Mouse (Mus musculus) kidney, embryonic 15.5 days (tissue): ENCODE measurements around the gene Oma1. TPM values are rescaled to one million over a fixed set of nuclear protein-coding genes. Genes with fewer than 3 reads are reported as not detected.
A peak's percentile ranks its signal among the peaks of the same experiment; 100 is the strongest.

Experiments
- ATAC-seq: fragments of 200-750 bp; cut with Nextera tagmentation; replicated peaks from 2 replicates; pipeline ENCODE4 v1.8.0; 2017; ENCODE audit warnings: moderate TSS enrichment; ENCODE audit not compliant: low FRiP score
- H3K27ac ChIP-seq: fragments of 300-500 bp; sonication (generic); 2 replicates; pipeline ENCODE4 v1.5.1; 2015; ENCODE audit warnings: mild to moderate bottlenecking, inconsistent platforms
- H3K27me3 ChIP-seq: fragments of 300-500 bp; sonication (generic); 2 replicates; pipeline ENCODE4 v1.6.1; 2015; ENCODE audit warnings: inconsistent platforms
- H3K36me3 ChIP-seq: fragments of 300-500 bp; sonication (generic); 2 replicates; pipeline ENCODE4 v1.6.1; 2015; ENCODE audit warnings: inconsistent platforms
- H3K4me1 ChIP-seq: fragments of 300-500 bp; sonication (generic); 2 replicates; pipeline ENCODE4 v1.6.1; 2015; ENCODE audit warnings: inconsistent platforms
- H3K4me2 ChIP-seq: fragments of 300-500 bp; sonication (generic); 2 replicates; pipeline ENCODE4 v1.6.1; 2015; ENCODE audit warnings: moderate library complexity, mild to moderate bottlenecking, inconsistent platforms
- H3K4me3 ChIP-seq: fragments of 300-500 bp; sonication (generic); replicated peaks from 2 replicates; pipeline ENCODE4 v1.5.1; 2015; ENCODE audit warnings: mild to moderate bottlenecking, inconsistent platforms
- H3K9ac ChIP-seq: fragments of 300-500 bp; sonication (generic); 2 replicates; pipeline ENCODE4 v1.6.1; 2015; ENCODE audit warnings: mild to moderate bottlenecking, inconsistent platforms
- H3K9me3 ChIP-seq: fragments of 300-500 bp; sonication (generic); replicated peaks from 2 replicates; pipeline ENCODE4 v1.6.1; 2016; ENCODE audit warnings: inconsistent platforms
- WGBS: fragments of 180-500 bp; shearing (Covaris S2); methylation state at CpG from one replicate; pipeline ENCODE4 v1.1.7; 2015; ENCODE audit warnings: mixed read lengths; 5-methylcytosine and 5-hydroxymethylcytosine counted together
- polyA plus RNA-seq: library from polyadenylated mRNA; unstranded; fragments of >200 nt; fragmentation: Nextera tagmentation; extraction: Ambion mirVana; gene quantifications from 2 replicates; pipeline ENCODE4 v1.2.1, GENCODE M21; 2015

Oma1 gene
- 21.0 and 25.1 TPM in 2 replicates for polyA plus RNA-seq

DNA sequence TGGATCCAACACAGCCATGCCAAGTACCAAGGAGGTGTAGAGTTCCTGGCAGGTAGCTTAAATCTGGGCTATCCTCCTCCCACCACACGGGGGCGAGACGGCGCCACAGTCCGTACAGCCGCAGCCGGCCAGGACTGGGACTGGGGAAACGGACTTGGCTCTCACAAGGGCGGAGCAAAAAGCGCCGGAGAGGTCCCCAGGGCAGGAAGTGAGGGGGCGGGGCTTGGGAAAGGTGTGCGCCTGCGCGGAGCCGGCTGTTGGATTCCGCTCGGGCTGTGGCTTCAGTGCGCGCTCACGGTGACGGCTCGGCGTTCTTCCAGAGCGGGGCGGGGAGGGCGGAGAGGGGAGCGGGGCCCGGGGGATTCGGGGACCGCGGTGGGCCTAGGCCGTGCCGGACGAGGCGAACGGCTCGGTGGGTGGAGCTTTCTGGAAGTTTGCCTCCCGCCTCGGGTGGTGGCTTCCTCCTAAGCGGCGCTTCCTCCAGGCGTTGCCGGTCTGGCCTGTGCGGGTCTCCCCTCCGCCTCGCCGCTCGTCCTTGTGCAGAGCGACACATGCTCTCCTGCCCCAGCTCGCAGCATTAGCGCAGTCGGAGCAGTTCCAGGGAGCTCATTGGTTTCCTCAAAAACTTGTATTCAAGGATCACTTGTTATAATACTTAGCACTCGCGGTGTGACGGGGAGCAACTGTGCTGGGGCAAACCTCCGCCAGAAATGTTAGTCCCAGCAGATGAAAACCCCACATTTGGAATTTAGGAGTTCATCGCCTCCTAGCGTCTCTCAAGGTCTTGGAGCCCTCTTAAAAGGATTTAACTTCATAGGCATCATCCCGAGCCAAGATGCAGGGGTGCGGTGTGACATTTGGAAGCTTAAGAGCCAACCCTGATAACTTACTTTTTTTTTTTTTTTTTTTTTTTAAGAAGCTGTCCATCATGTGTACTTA is at the start of gene Oma1:
Gene Oma1 (plus strand): TSS at position 226 of the 939 bp plus-strand sequence.
- peak within 1 kb of the TSS; percentile 67 for H3K4me2 ChIP-seq
- H3K4me3 ChIP-seq, result peak within 1 kb of the TSS; percentile 79
- peak; percentile 100 for ATAC-seq
- no peaks in the 10 kb centered on the region for H3K27me3 ChIP-seq
- peak within 1 kb of the TSS; percentile 87 for H3K9ac ChIP-seq
- under 1% methylated on average over 50 of the region's 61 CpGs for WGBS
- H3K27ac ChIP-seq, result peak within 1 kb of the TSS; percentile 98
- H3K4me1 ChIP-seq, result peaks cover 11% of the 10 kb centered on the region
- H3K9me3 ChIP-seq, result no peaks in the 10 kb centered on the region
- no peaks in the 10 kb centered on the region for H3K36me3 ChIP-seq

DNA sequence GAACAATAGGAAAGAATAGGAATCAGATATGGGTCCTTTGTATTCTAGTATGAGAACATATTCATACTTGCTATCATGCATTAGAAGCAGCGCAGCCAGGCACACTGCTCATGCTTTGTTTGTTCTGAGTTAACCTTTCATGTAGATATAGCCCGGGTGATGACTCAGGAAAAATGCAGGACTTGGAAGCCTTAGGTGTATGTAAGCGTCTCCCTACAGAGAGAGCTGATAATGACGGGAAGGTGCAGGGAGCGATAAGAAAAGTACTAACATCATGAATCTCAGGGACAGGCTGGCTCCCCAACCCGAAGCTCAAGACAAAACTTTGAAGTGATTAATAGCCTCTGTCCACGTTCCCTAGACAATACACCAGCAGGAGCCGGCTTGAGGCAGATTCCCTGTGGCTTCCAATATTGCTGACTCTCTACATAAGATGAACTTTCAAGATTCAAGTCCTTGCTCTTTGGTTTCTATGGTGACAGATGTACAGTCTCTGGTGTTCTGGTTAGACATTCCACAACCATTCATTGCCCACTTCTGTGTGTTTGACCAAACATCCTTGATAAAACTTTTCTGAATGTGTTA is 49.7 kb upstream of the Oma1 start:
- WGBS, result 23% methylated on average over 8 of the region's 8 CpGs
- ATAC-seq, result no peak
- no peak overlapping the region for H3K4me2 ChIP-seq
- H3K9ac ChIP-seq, result no peak overlapping the region
- no peaks in the 10 kb centered on the region for H3K4me1 ChIP-seq
- H3K36me3 ChIP-seq, result no peaks in the 10 kb centered on the region
- no peaks in the 10 kb centered on the region for H3K27me3 ChIP-seq
- H3K9me3 ChIP-seq, result no peaks in the 10 kb centered on the region
- H3K27ac ChIP-seq, result no peak overlapping the region
- H3K4me3 ChIP-seq, result no peak overlapping the region

- no peak overlapping the region for H3K4me2 ChIP-seq
- WGBS, result 54% methylated on average over 2 of the region's 2 CpGs
- H3K4me3 ChIP-seq, result no peak overlapping the region
- no peaks in the 10 kb centered on the region for H3K27me3 ChIP-seq
- no peak overlapping the region for H3K9ac ChIP-seq
- no peaks in the 10 kb centered on the region for H3K4me1 ChIP-seq
- H3K27ac ChIP-seq, result no peak overlapping the region
- no peaks in the 10 kb centered on the region for H3K36me3 ChIP-seq
- no peaks in the 10 kb centered on the region for H3K9me3 ChIP-seq
- ATAC-seq, result no peak
Observed at GRCm38 (mm10) chr4:103265166-103265565, 48.4 kb upstream of the Oma1 start.

DNA sequence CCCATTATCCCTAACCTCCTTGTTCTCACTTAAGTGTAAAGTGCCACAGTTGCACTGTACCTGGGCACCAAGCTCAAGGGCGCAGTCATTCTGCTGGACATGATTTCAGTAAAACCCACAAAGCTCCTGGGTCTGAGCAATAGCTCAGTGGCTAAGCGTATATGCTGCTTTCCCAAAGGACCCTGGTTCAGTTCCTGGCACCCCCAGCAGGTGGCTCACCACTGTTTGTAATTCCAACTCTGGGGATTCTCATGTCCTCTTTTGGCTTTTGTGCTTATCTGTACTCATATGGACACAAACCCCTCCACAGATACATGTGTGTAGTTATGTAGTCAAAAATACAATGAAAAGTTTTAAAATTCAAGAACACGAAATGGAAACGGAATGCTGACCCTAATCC is 44.3 kb upstream of the Oma1 start:
- Histone ChIP-seq H3K9me3 (no peaks in the 10 kb centered on the region), H3K27me3 (no peaks in the 10 kb centered on the region), H3K4me3 (no peak overlapping the region), H3K9ac (no peak overlapping the region), H3K36me3 (no peaks in the 10 kb centered on the region), H3K4me2 (no peak overlapping the region), H3K4me1 (no peaks in the 10 kb centered on the region), H3K27ac (no peak overlapping the region)
- ATAC-seq, result no peak
- 88% methylated on average over 4 of the region's 4 CpGs for whole genome bisulfite sequencing

GRCm38 (mm10) chr4:103273021-103273420 is 40.6 kb upstream of the Oma1 start:
- Histone ChIP-seq H3K9me3 (no peaks in the 10 kb centered on the region), H3K36me3 (no peaks in the 10 kb centered on the region), H3K27ac (no peak overlapping the region), H3K9ac (no peak overlapping the region), H3K4me1 (no peaks in the 10 kb centered on the region), H3K4me3 (no peak overlapping the region), H3K27me3 (no peaks in the 10 kb centered on the region), H3K4me2 (no peak overlapping the region)
- ATAC-seq, result no peak
- 78% methylated on average over 8 of the region's 8 CpGs for WGBS

DNA sequence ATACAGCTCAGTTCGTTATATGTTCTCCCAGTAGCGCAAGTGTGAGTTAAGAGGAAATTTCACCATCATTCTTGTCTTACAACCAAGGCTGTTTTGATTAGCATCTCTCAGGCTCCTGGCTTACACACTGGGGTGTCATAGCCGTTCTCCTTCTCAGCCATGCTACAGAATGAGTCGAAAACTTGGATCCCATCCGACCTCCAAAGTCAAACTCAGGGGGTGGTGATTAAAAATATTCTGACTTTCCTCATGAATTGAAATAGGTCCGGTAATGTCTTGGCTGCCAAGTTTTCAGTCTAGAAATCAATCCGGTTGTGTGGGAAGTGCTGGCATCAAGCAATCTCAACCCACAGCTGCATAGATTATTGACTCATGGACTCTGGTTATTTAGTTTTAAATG is 25.3 kb upstream of the Oma1 start:
- WGBS, result 83% methylated on average over 7 of the region's 7 CpGs
- no peak overlapping the region for H3K4me2 ChIP-seq
- no peaks in the 10 kb centered on the region for H3K27me3 ChIP-seq
- H3K36me3 ChIP-seq, result no peaks in the 10 kb centered on the region
- H3K27ac ChIP-seq, result no peak overlapping the region
- H3K4me1 ChIP-seq, result no peaks in the 10 kb centered on the region
- ATAC-seq, result no peak
- H3K4me3 ChIP-seq, result no peak overlapping the region
- no peaks in the 10 kb centered on the region for H3K9me3 ChIP-seq
- no peak overlapping the region for H3K9ac ChIP-seq

- no peak for ATAC-seq
- no peaks in the 10 kb centered on the region for H3K36me3 ChIP-seq
- H3K4me1 ChIP-seq, result no peaks in the 10 kb centered on the region
- no peaks in the 10 kb centered on the region for H3K9me3 ChIP-seq
- H3K4me2 ChIP-seq, result no peak within 1 kb of the TSS
- no peak within 1 kb of the TSS for H3K4me3 ChIP-seq
- WGBS, result 78% methylated on average over 2 of the region's 2 CpGs
- no peak within 1 kb of the TSS for H3K9ac ChIP-seq
- H3K27ac ChIP-seq, result no peak within 1 kb of the TSS
- H3K27me3 ChIP-seq, result no peaks in the 10 kb centered on the region
Observed at GRCm38 (mm10) chr4:103290763-103291162, 22.8 kb upstream of the Oma1 start, which contains the start of gene 4921539E11Rik. TSS of gene 4921539E11Rik (minus strand) at chr4:103290863.

DNA sequence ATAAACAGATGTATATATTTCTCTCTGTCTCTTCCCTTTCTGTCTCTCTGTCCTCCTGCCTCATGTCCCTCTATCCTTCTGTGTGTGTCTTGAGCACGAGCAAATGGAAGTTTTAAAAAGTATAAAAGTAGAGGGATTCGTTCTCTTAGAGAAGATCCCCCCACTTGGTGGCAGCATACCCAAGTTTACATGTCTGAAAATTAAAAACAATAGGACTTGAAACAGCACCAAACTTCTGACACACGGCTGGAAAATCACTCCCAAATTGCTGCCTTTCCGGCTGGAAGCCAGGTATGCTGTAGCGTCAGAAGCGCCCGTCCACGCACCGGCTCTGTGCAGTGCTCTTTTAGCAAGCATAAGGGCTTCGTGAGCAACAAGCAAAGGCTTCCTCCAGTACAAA is 14.3 kb upstream of the Oma1 start:
- 64% methylated on average over 10 of the region's 10 CpGs for WGBS
- Histone ChIP-seq H3K27ac (no peak overlapping the region), H3K4me3 (no peak overlapping the region), H3K4me1 (no peaks in the 10 kb centered on the region), H3K4me2 (no peak overlapping the region), H3K27me3 (no peaks in the 10 kb centered on the region), H3K9me3 (no peaks in the 10 kb centered on the region), H3K36me3 (no peaks in the 10 kb centered on the region), H3K9ac (no peak overlapping the region)
- no peak for ATAC-seq

DNA sequence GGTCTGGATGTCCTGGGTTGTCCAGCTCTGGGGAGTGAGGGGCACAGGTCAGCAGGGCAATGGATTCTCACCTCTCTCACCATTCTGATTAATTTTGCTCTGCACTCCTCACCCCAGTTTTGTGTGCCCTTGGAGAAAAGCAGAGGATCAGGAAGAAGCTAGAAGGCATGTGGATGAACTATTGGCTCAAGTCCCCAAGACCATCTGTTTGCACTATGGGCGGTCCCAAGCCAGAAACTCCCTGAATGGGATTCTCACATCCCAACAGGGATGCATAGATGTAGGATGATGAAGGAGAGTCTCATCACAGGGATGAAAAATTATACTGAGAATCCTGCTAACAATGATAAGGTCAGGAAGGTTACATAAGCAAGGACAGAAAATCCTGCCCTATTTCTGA is 9.8 kb upstream of the Oma1 start:
- Histone ChIP-seq H3K27me3 (no peaks in the 10 kb centered on the region), H3K36me3 (no peaks in the 10 kb centered on the region), H3K9ac (no peak overlapping the region), H3K4me1 (no peaks in the 10 kb centered on the region), H3K4me3 (no peak overlapping the region), H3K9me3 (no peaks in the 10 kb centered on the region), H3K4me2 (no peak overlapping the region), H3K27ac (no peak overlapping the region)
- no peak for ATAC-seq
- 77% methylated on average over 1 of the region's 1 CpGs for WGBS

GRCm38 (mm10) chr4:103314526-103314910 is 906 bp downstream of the Oma1 start:
- 51% methylated on average over 3 of the region's 3 CpGs for WGBS
- H3K4me2 ChIP-seq, result peak overlapping the region; percentile 67
- peak overlapping the region; percentile 79 for H3K4me3 ChIP-seq
- peak overlapping the region; percentile 98; the same call in 1 of the 2 replicates for H3K27ac ChIP-seq
- H3K9ac ChIP-seq, result peak overlapping the region; percentile 87; the same call in 1 of the 2 replicates
- H3K4me1 ChIP-seq, result peaks cover 11% of the 10 kb centered on the region
- ATAC-seq, result no peak
- H3K27me3 ChIP-seq, result no peaks in the 10 kb centered on the region
- H3K36me3 ChIP-seq, result no peaks in the 10 kb centered on the region
- no peaks in the 10 kb centered on the region for H3K9me3 ChIP-seq

DNA sequence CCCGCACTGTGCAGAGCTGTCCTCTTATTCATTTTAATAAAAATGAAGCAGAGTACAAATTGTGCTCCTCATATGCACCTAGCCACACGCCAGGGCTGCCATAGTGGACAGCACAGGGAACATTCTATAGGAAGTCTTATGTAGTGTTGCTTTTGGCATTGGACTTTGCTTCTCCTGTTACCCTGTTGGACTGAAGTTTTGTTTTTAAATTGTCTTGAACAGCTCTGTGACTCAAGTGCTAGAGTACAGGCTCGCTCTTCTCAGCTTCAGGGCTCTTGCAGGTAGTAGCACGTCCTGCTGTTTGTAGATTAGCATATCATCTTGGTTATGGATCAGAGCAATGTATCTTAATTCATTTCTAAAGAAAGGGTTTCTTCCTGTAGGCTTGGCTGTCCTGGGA is 2.2 kb downstream of the Oma1 start:
- 83% methylated on average over 4 of the region's 4 CpGs for WGBS
- no peaks in the 10 kb centered on the region for H3K27me3 ChIP-seq
- H3K9me3 ChIP-seq, result no peaks in the 10 kb centered on the region
- no peaks in the 10 kb centered on the region for H3K36me3 ChIP-seq
- H3K4me1 ChIP-seq, result peaks cover 11% of the 10 kb centered on the region
- H3K27ac ChIP-seq, result no peak overlapping the region
- no peak for ATAC-seq
- no peak overlapping the region for H3K4me3 ChIP-seq
- H3K9ac ChIP-seq, result no peak overlapping the region
- H3K4me2 ChIP-seq, result no peak overlapping the region

- H3K4me2 ChIP-seq, result no peak overlapping the region
- no peak for ATAC-seq
- H3K9me3 ChIP-seq, result no peaks in the 10 kb centered on the region
- H3K27me3 ChIP-seq, result no peaks in the 10 kb centered on the region
- no peak overlapping the region for H3K4me3 ChIP-seq
- peaks cover 12% of the 10 kb centered on the region; the same call in 1 of the 2 replicates for H3K36me3 ChIP-seq
- no peak overlapping the region for H3K27ac ChIP-seq
- H3K9ac ChIP-seq, result no peak overlapping the region
- no peaks in the 10 kb centered on the region for H3K4me1 ChIP-seq
- 69% methylated on average over 6 of the region's 6 CpGs for WGBS
Observed at GRCm38 (mm10) chr4:103321461-103321860, 7.8 kb downstream of the Oma1 start.
